8 mouse cellular contexts compared by ENCODE assay signal in the genomic region with DNA sequence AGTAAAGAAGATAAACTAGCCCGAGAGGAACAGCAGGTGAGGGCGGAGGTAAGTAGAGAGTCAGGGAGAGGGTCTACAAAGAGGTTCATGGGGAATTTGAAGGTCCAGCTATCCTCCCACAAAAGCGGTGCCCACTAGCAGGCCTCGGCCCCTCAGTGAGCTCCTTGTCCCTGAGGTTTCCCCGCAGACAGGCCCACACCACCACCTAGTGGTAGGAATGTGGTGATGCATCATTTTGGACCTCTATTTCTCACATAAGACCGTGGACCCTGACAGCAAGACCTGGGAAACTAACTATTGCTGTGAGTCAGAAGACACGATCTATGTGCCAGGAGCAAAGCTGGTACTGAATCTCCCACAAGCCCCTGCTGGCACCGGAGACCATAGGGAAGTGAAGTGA. TPM values are rescaled to one million over a fixed set of nuclear protein-coding genes. Genes with fewer than 3 reads are reported as not detected.
DNase-seq lines count a peak whose midpoint lies in the region; ATAC-seq lines count a peak whose summit lies in the region.

No protein-coding gene starts in this region.

- no peaks in the 10 kb centered on the region for H3K4me1 ChIP-seq in forebrain, embryonic 11.5 days (replicated peaks; ENCODE audit: control insufficient read depth, insufficient read depth, low read length)
- H3K4me1 ChIP-seq in forebrain, embryonic 15.5 days: no peaks in the 10 kb centered on the region
- no peaks in the 10 kb centered on the region for H3K4me1 ChIP-seq in forebrain, embryonic 14.5 days (ENCODE audit: control insufficient read depth, insufficient read depth, low read length)

- no peaks in the 10 kb centered on the region for H3K27me3 ChIP-seq in forebrain, embryonic 11.5 days (ENCODE audit: control insufficient read depth, insufficient read depth, low read length)
- H3K27me3 ChIP-seq in forebrain, embryonic 15.5 days: no peaks in the 10 kb centered on the region
- 0 out of 2 replicates have a peak, but pooled peaks cover 4% of the 10 kb centered on the region for H3K27me3 ChIP-seq in forebrain, embryonic 14.5 days (replicated peaks; ENCODE audit: control insufficient read depth, insufficient read depth, low read length)

- peak; percentile 87 for DNase-seq in forebrain, embryonic 11.5 days (ENCODE audit: low spot score)
- peak; percentile 68 for DNase-seq in c-Kit-positive CD71-positive TER-119-negative erythroid progenitor cells, embryonic 14.5 days (ENCODE audit: low read depth)
- peak; percentile 85 for DNase-seq in forebrain, embryonic 14.5 days (ENCODE audit: low spot score)
- peak; percentile 91 for DNase-seq in heart, postnatal 4 days
- DNase-seq in layer of hippocampus, postnatal 25 days (ENCODE audit: extremely low spot score in 1 of 2, low spot score in 1 of 2): peak; percentile 43 to 78
- DNase-seq in spleen, postnatal 10 days (ENCODE audit: low spot score in 2 of 2): peak; percentile 64 to 80

- H3K27ac ChIP-seq in forebrain, embryonic 11.5 days (ENCODE audit: low read depth, low read length): no peak overlapping the region
- no peak overlapping the region for H3K27ac ChIP-seq in forebrain, embryonic 15.5 days (replicated peaks)
- no peak overlapping the region for H3K27ac ChIP-seq in forebrain, embryonic 14.5 days (ENCODE audit: low read depth, low read length)

- H3K9me3 ChIP-seq in forebrain, embryonic 11.5 days (ENCODE audit: control insufficient read depth, low read length): no peaks in the 10 kb centered on the region
- no peaks in the 10 kb centered on the region for H3K9me3 ChIP-seq in forebrain, embryonic 15.5 days
- no peaks in the 10 kb centered on the region for H3K9me3 ChIP-seq in forebrain, embryonic 14.5 days (replicated peaks; ENCODE audit: control insufficient read depth, low read length)

- WGBS in forebrain, embryonic 11.5 days: 13% methylated on average over 8 of the region's 8 CpGs
- 12% methylated on average over 8 of the region's 8 CpGs for WGBS in forebrain, embryonic 15.5 days
- 15% methylated on average over 8 of the region's 8 CpGs for WGBS in forebrain, embryonic 14.5 days

- no peaks in the 10 kb centered on the region for H3K36me3 ChIP-seq in forebrain, embryonic 11.5 days (ENCODE audit: control insufficient read depth, insufficient read depth, low read length)
- no peaks in the 10 kb centered on the region for H3K36me3 ChIP-seq in forebrain, embryonic 15.5 days
- no peaks in the 10 kb centered on the region for H3K36me3 ChIP-seq in forebrain, embryonic 14.5 days (ENCODE audit: control insufficient read depth, insufficient read depth, low read length)

- no peak overlapping the region for H3K4me2 ChIP-seq in forebrain, embryonic 11.5 days (ENCODE audit: low read depth, low read length, severe bottlenecking)
- H3K4me2 ChIP-seq in forebrain, embryonic 15.5 days (replicated peaks): no peak overlapping the region
- H3K4me2 ChIP-seq in forebrain, embryonic 14.5 days (ENCODE audit: low read length): no peak overlapping the region

- 0 out of 2 replicates have a peak, but pooled peaks have one; percentile 30 for ATAC-seq in forebrain, embryonic 11.5 days (replicated peaks; ENCODE audit: low FRiP score)
- ATAC-seq in forebrain, embryonic 15.5 days (replicated peaks): no peak; the same call in 1 of the 2 replicates
- no peak for ATAC-seq in forebrain, embryonic 14.5 days
- ATAC-seq in megakaryocyte progenitor cell, adult 5-6 weeks (replicated peaks; ENCODE audit: poor library complexity): peak; percentile 97

- no peak overlapping the region for H3K4me3 ChIP-seq in forebrain, embryonic 11.5 days (ENCODE audit: low read depth, low read length)
- H3K4me3 ChIP-seq in forebrain, embryonic 15.5 days: no peak overlapping the region
- no peak overlapping the region for H3K4me3 ChIP-seq in forebrain, embryonic 14.5 days (ENCODE audit: low read depth, low read length)

- no peak overlapping the region for H3K9ac ChIP-seq in forebrain, embryonic 11.5 days (ENCODE audit: low read length)
- no peak overlapping the region for H3K9ac ChIP-seq in forebrain, embryonic 15.5 days (replicated peaks)
- H3K9ac ChIP-seq in forebrain, embryonic 14.5 days (ENCODE audit: low read length): no peak overlapping the region

RNA-seq across cellular contexts. Expression of gene Sectm1b, which starts 9.8 kb away (rescaled TPM):
- not detected in 2 replicates for polyA plus RNA-seq in forebrain, embryonic 11.5 days (2014; fragmentation: Nextera tagmentation; extraction: Ambion mirVana)
- not detected in 2 replicates for polyA plus RNA-seq in forebrain, embryonic 15.5 days (2015; fragmentation: Nextera tagmentation; extraction: Ambion mirVana)
- not detected in 2 replicates for polyA plus RNA-seq in forebrain, embryonic 14.5 days (2014; fragmentation: Nextera tagmentation; extraction: Ambion mirVana)
- total RNA-seq in heart, postnatal 4 days (2021): not detected
- total RNA-seq in layer of hippocampus, postnatal 25 days (2021): not detected
- total RNA-seq in megakaryocyte progenitor cell, adult 5-6 weeks (2015): not detected in 2 replicates
- not detected in 2 replicates for total RNA-seq in megakaryocyte progenitor cell, adult 5-6 weeks (2017)

RNA-seq across cellular contexts. Expression of gene Cd7, which starts 14.3 kb away (rescaled TPM):
- polyA plus RNA-seq in forebrain, embryonic 11.5 days (2014; fragmentation: Nextera tagmentation; extraction: Ambion mirVana): not detected in 2 replicates
- polyA plus RNA-seq in forebrain, embryonic 15.5 days (2015; fragmentation: Nextera tagmentation; extraction: Ambion mirVana): not detected in 2 replicates
- polyA plus RNA-seq in forebrain, embryonic 14.5 days (2014; fragmentation: Nextera tagmentation; extraction: Ambion mirVana): not detected in 2 replicates
- under 1 TPM in 1 of 2 experiments, not detected in 1; 0.29 TPM for total RNA-seq in heart, postnatal 4 days (2021)
- total RNA-seq in layer of hippocampus, postnatal 25 days (2021): not detected
- 0.44 and 0.59 TPM in 2 replicates for total RNA-seq in megakaryocyte progenitor cell, adult 5-6 weeks (2015)
- total RNA-seq in megakaryocyte progenitor cell, adult 5-6 weeks (2017): 0.29 TPM in 1 of 2 replicates, not detected in the other

RNA-seq across cellular contexts. Expression of gene Sectm1a, which starts 27.5 kb away (rescaled TPM):
- polyA plus RNA-seq in forebrain, embryonic 11.5 days (2014; fragmentation: Nextera tagmentation; extraction: Ambion mirVana): not detected in 2 replicates
- polyA plus RNA-seq in forebrain, embryonic 15.5 days (2015; fragmentation: Nextera tagmentation; extraction: Ambion mirVana): not detected in 2 replicates
- 0.16 TPM in 1 of 2 replicates, not detected in the other for polyA plus RNA-seq in forebrain, embryonic 14.5 days (2014; fragmentation: Nextera tagmentation; extraction: Ambion mirVana)
- total RNA-seq in heart, postnatal 4 days (2021): not detected
- not detected for total RNA-seq in layer of hippocampus, postnatal 25 days (2021)
- not detected in 2 replicates for total RNA-seq in megakaryocyte progenitor cell, adult 5-6 weeks (2015)
- total RNA-seq in megakaryocyte progenitor cell, adult 5-6 weeks (2017): not detected in 2 replicates

Comparison
In these comparisons a context has a peak if more than half of its experiments do, and no peak if none do; other contexts are left out.
1. ATAC-seq: peak in forebrain, embryonic 11.5 days (single experiment) and megakaryocyte progenitor cell, adult 5-6 weeks (single experiment); none in forebrain, embryonic 15.5 days (single experiment) and forebrain, embryonic 14.5 days (single experiment).
2. Peak in every context shown above with its lines, with median percentiles within 50 percentile points of each other: DNase-seq.